Mouse (Mus musculus) gonadal fat pad, adult 2 months (tissue): ENCODE measurements around the gene Pnpla1. TPM values are rescaled to one million over a fixed set of nuclear protein-coding genes. Genes with fewer than 3 reads are reported as not detected.

ENCODE experiments used
- DNase-seq: peaks from one replicate; pipeline ENCODE4 v3.0.0-alpha.2; 2012; ENCODE audit warnings: low read depth
- polyA plus RNA-seq: library from polyadenylated mRNA; depleted of rRNA; stranded (reverse); fragments of >200 nt; gene quantifications from 2 replicates; pipeline ENCODE4 v1.2.3, GENCODE M21; 2012

Gene Pnpla1
- polyA plus RNA-seq, 1 experiment, result 1.7 TPM

DNA sequence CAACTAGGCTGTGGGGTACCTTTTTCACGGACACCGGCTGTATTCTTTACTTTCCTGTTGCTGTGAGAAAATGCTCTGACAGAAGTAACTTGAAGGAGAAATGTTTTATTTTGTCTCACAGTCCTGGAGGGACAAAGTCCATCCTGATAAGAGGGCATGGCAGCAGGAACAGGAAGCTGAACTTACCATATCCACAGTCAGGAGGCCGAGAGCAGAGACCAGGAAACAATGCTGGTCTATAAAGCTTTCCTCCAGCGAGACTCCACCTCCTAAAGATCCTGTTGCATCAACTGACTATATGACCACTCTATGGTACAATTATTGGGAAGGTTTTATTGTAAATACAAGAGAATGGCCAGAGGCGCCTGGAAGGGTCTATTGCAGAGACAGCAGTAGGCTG is 14.5 kb upstream of the Pnpla1 start:
- DNase-seq, result no peak

DNA sequence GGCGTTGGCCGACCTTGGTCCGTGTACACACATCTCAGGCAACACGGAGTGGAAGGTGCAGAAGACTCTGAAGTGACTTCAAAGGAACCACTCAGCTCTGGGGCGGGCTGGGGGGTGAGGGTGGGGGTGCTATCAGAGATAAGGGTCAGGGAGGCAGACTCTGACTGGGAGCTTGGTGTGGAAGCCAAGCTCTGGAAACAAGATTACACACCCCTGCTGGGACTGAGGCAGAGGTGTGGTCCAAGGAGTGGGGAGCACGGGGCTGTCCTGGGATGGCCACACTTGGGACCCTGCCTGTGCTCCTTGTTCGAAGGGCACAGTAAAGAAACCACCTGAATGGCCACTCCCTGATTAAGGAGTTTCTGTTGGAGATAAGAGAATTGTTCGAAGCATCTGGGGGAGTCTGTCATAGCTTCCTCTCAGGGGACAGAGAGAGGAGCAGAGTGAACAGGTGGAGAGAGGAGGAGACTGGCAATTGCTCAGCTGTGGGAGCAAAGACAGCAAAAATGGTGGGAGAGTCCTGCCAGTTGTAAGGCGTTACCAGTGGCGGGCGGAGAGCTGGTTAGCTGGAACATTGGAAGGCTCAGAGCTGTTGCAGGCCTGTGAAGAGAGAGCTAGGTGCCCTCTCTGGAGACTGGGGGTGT is 11.1 kb upstream of the Pnpla1 start:
- no peak for DNase-seq

DNA sequence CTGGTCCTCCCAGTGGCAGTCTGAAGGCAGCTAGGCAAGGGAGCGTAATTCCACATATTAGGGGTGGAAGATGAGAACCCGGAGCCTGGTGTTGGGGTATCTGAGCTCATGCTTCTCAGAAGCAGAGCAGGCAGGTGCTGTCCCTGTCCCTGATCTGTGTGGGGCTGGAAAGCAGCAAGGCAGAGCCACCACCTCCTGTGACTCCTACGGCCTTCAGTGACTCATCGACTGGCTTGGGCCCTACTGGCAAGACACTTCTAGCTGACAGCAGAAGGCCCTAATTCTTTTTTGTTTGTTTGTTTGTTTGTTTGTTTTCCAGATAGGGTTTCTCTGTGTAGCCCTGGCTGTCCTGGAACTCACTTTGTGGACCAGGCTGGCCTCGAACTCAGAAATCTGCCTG is 7.7 kb upstream of the Pnpla1 start:
- no peak for DNase-seq

DNA sequence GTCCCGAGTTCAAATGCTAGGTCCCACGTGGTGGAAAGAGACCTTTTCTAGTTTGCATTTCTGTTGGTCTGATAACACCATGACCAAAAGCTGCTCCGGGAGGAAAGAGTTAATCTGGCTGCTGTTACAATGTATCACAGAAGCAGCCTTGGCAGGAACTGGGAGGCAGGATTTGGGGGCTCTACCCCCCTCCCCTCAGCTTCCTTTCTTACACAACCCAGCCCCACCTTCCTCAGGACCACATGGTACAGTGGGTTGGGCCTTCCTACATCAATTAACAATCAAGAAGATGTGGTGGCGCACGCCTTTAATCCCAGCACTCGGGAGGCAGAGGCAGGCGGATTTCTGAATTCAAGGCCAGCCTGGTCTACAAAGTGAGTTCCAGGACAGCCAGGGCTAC is 3.8 kb upstream of the Pnpla1 start:
- DNase-seq, result no peak

- peak; percentile 75 for DNase-seq
Observed at GRCm38 (mm10) chr17:28855166-28855885, 2.9 kb upstream of the Pnpla1 start.

DNA sequence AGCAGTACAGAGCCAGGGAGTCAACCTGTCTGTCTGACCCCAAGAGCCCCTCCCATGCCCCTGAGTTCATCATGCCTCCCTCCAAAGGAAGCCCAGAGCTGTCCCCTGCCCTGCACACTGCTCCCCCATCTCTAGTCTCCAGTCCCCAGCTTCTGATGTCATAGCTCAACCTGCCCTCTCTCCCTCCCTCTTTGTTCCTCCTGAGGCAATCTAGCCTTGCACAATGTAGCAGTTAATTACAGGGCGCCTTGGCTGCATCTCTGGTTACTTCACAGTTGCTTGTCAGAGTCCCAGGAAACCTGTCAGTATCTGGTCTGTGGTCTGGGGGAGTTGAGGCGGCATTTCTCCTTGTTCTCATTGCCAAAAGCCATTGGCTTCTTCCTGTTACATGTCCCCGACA is 2.2 kb upstream of the Pnpla1 start:
- DNase-seq, result peak; percentile 85

GRCm38 (mm10) chr17:28863926-28864325 is 5.7 kb downstream of the Pnpla1 start:
- no peak for DNase-seq

DNA sequence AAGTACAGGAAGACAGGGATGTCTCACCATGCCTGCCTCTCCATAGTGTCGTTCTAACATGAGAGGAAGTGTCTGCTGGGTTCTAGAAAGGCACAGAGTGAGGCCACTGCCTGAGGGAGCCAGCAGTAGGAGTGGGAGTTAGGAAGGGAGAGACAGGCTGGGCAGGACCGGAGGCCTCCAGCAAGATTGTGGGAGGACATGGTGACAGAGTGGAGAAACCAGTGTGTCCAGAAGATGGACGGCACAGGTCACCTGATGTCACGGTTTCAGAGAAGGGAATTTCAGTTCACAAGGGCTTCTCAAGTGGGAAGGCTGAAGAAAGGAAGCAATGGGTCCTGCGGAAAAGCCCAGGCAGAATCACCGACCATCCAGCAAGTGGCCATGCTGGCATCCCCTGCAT is 6.3 kb downstream of the Pnpla1 start:
- DNase-seq, result no peak

- no peak for DNase-seq
Observed at GRCm38 (mm10) chr17:28866921-28867320, 8.7 kb downstream of the Pnpla1 start.

DNA sequence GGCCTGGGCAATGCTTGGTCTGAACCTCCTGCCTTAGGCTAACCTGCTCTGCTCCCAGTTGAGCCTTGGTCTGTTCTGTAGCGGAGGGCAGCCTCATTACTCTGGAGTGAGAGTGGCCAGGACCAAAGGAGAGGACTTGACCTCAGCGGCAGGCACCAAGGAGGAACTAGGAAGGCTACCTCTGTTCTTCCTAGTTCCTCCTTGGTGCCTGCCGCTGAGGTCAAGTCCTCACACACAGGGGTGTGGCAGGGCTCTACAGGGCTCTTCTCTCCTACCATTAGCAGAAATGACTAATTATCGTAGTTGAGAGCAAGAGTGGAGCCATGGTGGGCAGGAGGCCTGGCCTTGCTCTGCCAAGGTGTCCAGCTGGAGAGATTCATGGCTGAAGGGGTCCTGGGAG is 9.2 kb downstream of the Pnpla1 start:
- no peak for DNase-seq

DNA sequence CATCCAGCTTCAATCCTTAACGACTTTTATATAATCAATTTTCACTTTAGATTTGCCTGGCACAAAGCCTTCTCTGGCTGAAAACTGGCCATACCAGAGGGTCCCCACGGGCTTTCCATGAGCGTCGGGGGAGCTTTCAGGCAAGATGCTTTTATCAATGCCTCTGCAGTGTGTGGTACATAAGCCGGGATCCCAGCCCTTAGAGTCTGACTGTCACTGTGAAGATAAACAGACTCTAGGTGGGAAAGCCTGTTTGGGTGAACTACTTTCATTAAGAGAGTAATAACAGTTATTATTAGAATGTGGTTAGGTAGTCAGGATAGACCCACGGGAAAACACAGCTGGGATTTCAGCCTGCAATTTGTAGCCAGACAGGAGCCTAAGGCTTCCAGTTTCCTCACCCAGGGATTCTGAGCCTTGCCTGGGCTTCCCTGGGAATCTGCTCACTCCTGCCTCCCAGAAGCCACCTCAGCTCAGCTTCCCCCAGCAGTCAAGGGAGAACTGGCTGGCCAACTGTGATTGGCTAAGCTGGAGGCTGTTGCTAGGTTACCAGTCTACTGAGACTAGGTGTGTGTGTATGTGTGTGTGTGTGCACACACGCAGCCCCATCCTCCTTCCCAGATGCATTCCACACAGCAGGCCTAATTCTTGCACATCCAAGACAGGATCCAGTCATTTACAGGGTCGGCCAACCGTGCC is 11.3 kb downstream of the Pnpla1 start:
- DNase-seq, result no peak

GRCm38 (mm10) chr17:28870435-28870834 is 12.2 kb downstream of the Pnpla1 start:
- DNase-seq, result no peak

DNA sequence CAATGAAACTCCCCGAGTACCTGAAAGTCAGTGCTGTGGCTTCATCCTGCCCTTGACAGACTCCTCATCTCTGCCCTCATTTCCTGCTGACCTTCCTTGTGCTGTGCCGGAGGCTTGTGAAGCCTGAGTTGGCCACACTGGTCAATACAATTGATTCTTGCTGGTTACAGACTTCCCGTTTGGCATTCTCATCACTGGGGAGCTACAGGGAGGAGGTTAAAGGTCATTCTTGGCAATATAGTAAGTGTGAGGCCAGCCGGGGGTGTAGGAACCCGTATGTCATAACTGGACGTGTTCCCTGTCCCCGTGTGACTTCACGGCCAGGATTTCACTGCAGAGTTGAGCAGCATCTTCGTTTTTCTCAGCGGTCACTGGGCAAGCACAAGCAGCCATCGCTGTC is 13.6 kb downstream of the Pnpla1 start:
- no peak for DNase-seq

- DNase-seq, result no peak
Observed at GRCm38 (mm10) chr17:28872322-28872721, 14.1 kb downstream of the Pnpla1 start.

DNA sequence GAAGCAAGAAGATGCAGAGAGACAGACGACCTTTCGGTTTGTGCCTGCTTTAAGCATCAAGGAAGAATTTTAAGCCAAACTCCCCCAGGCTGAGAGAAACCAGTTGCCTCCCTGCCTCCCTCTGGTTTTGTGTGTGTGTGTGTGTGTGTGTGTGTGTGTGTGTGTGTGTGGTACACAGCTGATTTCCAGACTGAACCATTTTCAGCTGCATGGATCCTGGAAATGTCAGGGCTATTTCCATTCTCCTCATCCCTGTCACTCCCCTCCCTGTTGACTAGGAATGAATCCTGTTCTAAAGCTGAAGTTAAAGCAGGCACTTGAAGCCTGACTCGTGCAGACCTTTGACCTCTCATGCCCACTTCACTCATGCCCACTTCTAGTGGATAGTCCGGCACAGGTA is 16.0 kb downstream of the Pnpla1 start:
- DNase-seq, result no peak

GRCm38 (mm10) chr17:28874825-28875224 is 16.6 kb downstream of the Pnpla1 start:
- peak; percentile 90 for DNase-seq

DNA sequence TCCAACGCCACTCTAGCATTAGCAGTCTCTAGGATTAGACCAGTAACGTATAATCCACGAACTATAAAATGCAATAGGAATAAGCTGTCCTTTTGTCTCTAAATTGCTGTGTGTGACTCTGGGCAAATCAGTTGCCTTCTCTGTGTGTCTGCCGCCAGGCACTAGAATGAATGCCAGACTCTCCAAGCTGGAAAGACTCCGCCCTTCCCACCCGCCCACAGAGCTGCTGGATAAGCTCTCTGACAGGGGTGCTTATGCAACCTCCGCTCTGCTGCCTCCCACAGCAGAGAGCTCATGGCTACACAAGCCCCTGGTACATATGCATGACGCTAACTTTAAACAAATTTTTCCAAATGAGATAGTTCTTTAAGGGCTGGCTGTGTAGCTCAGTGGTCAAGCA is 17.1 kb downstream of the Pnpla1 start:
- peak; percentile 73 for DNase-seq

- DNase-seq, result no peak
Observed at GRCm38 (mm10) chr17:28876331-28876730, 18.1 kb downstream of the Pnpla1 start.

DNA sequence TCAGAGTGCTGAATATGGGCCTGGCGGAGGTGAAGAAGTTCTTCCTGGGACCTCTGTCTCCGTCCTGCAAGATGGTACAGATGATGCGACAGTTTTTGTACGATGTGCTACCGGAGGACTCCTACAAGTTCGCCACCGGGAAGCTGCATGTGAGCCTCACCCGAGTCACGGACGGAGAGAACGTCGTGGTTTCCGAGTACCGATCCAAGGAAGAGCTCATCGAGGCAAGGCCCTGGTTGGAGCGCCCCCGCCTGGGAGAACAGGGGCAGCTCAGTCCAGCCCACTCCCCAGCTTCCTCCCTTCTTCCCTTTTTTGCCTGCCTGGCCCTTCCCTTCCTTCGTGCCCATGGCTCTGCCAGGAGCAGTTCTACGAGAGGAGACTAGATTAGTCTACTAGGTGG is 18.6 kb downstream of the Pnpla1 start:
- DNase-seq, result no peak

GRCm38 (mm10) chr17:28879931-28880391 is 21.8 kb downstream of the Pnpla1 start:
- DNase-seq, result no peak

- DNase-seq, result no peak
Observed at GRCm38 (mm10) chr17:28882316-28882715, 24.1 kb downstream of the Pnpla1 start.

DNA sequence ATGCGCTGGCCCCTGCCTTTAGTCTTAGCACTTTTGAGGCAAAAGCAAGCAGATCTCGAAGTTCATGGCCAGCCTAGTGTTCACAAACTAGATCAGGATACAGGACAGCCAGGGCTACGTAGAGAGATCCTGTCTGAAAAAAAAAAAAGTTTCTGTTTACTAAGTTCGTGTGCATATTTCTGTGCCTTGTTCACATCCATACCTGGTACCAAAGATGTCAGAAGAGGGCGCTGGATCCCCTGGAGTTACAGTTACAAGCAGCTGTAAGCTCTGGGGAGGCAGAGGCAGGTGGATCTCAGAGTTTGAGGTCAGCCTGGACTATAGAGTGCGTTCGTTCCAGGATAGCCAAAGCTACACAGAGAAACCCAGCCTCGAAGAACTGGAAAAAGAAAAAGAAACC is 24.6 kb downstream of the Pnpla1 start:
- no peak for DNase-seq

- no peak for DNase-seq
Observed at GRCm38 (mm10) chr17:28883941-28884516, 25.8 kb downstream of the Pnpla1 start.
